Mouse (Mus musculus): ENCODE data around the gene 1700074P13Rik.

DNA sequence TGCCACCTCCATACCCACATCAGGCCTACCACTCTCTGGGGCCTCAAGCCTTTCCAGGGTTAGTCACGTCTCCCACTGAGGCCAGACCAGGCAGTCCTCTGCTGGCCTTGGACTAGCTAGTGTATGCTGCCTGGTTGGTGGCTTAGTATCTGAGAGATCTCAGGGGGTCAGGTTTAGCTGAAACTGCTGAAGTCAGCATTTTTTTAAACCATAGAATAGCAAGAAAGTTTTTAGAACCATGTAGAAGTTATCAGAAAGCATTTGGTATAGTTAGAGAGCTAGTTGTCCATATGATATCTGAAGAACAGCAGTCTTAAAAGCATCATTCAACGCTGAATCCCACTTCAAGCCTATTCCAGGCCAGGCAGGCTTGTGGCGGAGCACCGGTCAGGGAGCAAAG is 20.4 kb downstream of the 1700074P13Rik start:
- TF ChIP-seq CTCF (IDR thresholded peaks at IDR 0.05; ENCODE audit: low read depth) (no peak), EP300 (IDR thresholded peaks at IDR 0.05; ENCODE audit: low read depth) (no peak)
